Mouse (Mus musculus) heart, adult 2 months (tissue): Measurements from ENCODE around the gene Rpl3. TPM values are rescaled to one million over a fixed set of nuclear protein-coding genes. Genes with fewer than 3 reads are reported as not detected.

Experiments
- DNase-seq, 2 experiments: peaks; one replicate each; pipeline ENCODE4 v3.0.0; 2021
- H3K27ac ChIP-seq: fragments of 200-600 bp; 2 replicates; pipeline ENCODE4 v1.8.1; 2022
- H3K27me3 ChIP-seq: fragments of 200-500 bp; 2 replicates; pipeline ENCODE4 v1.6.1; 2012; ENCODE audit warnings: mild to moderate bottlenecking, low read length, inconsistent platforms, mixed read lengths; ENCODE audit not compliant: control insufficient read depth, insufficient read depth
- H3K36me3 ChIP-seq: fragments of 200-500 bp; 2 replicates; pipeline ENCODE4 v1.6.1; 2012; ENCODE audit warnings: low read length, inconsistent platforms; ENCODE audit not compliant: control insufficient read depth, insufficient read depth
- H3K4me1 ChIP-seq: fragments of 200-500 bp; 2 replicates; pipeline ENCODE4 v1.6.1; 2011; ENCODE audit warnings: low read length; ENCODE audit not compliant: control insufficient read depth, insufficient read depth
- H3K4me3 ChIP-seq: fragments of 200-600 bp; 2 replicates; pipeline ENCODE4 v1.8.1; 2022
- H3K79me2 ChIP-seq: fragments of 200-500 bp; replicated peaks from 2 replicates; pipeline ENCODE4 v1.6.1; 2012; ENCODE audit warnings: mild to moderate bottlenecking, inconsistent platforms, low read length, moderate library complexity, mixed read lengths; ENCODE audit not compliant: control insufficient read depth, insufficient read depth
- H3K9ac ChIP-seq: fragments of 200-500 bp; 2 replicates; pipeline ENCODE4 v1.6.1; 2012; ENCODE audit warnings: low read depth, mild to moderate bottlenecking, control low read depth, inconsistent platforms, low read length, mixed read lengths
- CTCF ChIP-seq: fragments of 200-600 bp; IDR thresholded peaks from 2 replicates; pipeline ENCODE4 v1.8.1; 2022; ENCODE audit warnings: antibody characterized with exemption, mild to moderate bottlenecking, moderate library complexity
- EP300 ChIP-seq: fragments of 200-500 bp; IDR thresholded peaks from 2 replicates; pipeline ENCODE4 v1.6.1; 2011; ENCODE audit warnings: low read depth, low read length, control low read depth; ENCODE audit not compliant: insufficient read depth
- POLR2A ChIP-seq: fragments of 200-500 bp; IDR thresholded peaks from 2 replicates; pipeline ENCODE4 v1.6.1; 2011; ENCODE audit warnings: mild to moderate bottlenecking, low read depth, low read length, control low read depth; ENCODE audit not compliant: insufficient read depth
- whole genome bisulfite sequencing: fragments of 180-500 bp; shearing (Covaris S2); methylation state at CpG from one replicate; pipeline ENCODE4 v1.1.7; 2018; 5-methylcytosine and 5-hydroxymethylcytosine counted together
- intact Hi-C: fragments of 180-260 bp; cut with DNase I; formaldehyde crosslinking; loops from one replicate; pipeline ENCODE4 v1.15.1; 2025
- polyA plus RNA-seq: library from polyadenylated mRNA; depleted of rRNA; stranded (reverse); fragments of >200 nt; gene quantifications from 2 replicates; pipeline ENCODE4 v1.2.3, GENCODE M21; 2012
- total RNA-seq, 2 experiments: library from RNA; stranded (reverse); gene quantifications; 2 replicates each; pipeline ENCODE4 v1.2.3; 2021

Gene Rpl3
- total and polyA plus RNA-seq, 3 experiments: 137 to 201 (median 150) TPM

DNA sequence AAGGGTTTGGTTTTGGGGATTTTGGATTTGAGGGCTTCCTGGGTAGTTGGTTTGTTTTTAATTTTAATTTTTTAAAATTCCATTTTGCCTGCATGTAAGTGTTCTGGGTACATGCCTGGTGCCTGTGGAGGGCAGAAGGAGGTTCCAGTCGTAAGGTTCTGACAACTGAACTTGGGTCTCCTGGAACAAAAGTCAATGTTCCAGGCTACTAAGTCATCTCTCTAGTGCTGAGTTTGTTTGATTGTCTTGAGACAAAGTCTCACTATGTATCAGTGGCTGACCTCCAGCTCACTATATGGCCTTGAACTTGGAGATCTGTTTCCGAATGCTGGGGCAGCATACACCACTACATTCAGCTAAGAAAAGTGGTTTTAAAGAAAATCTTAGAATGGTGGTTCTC lies 43.8 kb upstream of the Rpl3 start:
- H3K4me3 ChIP-seq: no peak overlapping the region
- H3K27ac ChIP-seq: peak overlapping the region; percentile 99
- intact Hi-C loops: no loop called here
- peaks cover 16% of the 10 kb centered on the region for H3K4me1 ChIP-seq
- no peak for DNase-seq
- 74% methylated on average over 2 of the region's 2 CpGs for WGBS
- no peak overlapping the region for H3K9ac ChIP-seq
- peaks cover 5% of the 10 kb centered on the region for H3K36me3 ChIP-seq
- peaks cover 1% of the 10 kb centered on the region; the same call in 1 of the 2 replicates for H3K79me2 ChIP-seq
- H3K27me3 ChIP-seq: no peaks in the 10 kb centered on the region
- TF ChIP-seq EP300: no peak

DNA sequence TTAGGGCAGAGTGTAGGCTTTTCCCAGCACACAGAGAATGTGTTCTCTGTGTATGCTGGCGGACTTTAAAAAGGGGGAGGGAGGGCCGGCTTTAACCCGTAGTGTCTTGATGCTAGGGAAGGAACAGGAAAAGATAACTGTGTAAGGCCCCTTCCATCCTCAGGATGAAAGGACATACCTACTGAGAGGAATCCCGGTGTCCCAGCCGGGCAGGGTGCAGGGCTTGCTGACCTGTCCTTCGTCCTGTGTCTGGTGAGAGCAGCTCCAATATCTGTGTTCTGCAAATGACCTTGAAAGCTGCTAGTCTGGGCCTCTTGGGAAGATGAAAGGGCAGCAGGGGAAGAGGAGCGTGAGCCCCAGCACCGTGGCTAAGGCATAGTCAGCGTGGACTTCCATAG lies 42.8 kb upstream of the Rpl3 start:
- TF ChIP-seq POLR2A (peak; percentile 44; the same call in 1 of the 2 replicates), EP300 (no peak)
- Histone ChIP-seq H3K4me3 (peak overlapping the region; percentile 81; the same call in 1 of the 2 replicates), H3K9ac (peak overlapping the region; percentile 95), H3K36me3 (no peaks in the 10 kb centered on the region), H3K27ac (peak overlapping the region; percentile 99), H3K27me3 (no peaks in the 10 kb centered on the region), H3K79me2 (peaks cover 1% of the 10 kb centered on the region; the same call in 1 of the 2 replicates), H3K4me1 (peaks cover 15% of the 10 kb centered on the region)
- DNase-seq: peak; percentile 46 to 47
- 19% methylated on average over 9 of the region's 9 CpGs for WGBS
- intact Hi-C loops: loop anchor here (5.0 kb wide), 1 partner anchor 93 kb away; no protein-coding TSS in a partner anchor

DNA sequence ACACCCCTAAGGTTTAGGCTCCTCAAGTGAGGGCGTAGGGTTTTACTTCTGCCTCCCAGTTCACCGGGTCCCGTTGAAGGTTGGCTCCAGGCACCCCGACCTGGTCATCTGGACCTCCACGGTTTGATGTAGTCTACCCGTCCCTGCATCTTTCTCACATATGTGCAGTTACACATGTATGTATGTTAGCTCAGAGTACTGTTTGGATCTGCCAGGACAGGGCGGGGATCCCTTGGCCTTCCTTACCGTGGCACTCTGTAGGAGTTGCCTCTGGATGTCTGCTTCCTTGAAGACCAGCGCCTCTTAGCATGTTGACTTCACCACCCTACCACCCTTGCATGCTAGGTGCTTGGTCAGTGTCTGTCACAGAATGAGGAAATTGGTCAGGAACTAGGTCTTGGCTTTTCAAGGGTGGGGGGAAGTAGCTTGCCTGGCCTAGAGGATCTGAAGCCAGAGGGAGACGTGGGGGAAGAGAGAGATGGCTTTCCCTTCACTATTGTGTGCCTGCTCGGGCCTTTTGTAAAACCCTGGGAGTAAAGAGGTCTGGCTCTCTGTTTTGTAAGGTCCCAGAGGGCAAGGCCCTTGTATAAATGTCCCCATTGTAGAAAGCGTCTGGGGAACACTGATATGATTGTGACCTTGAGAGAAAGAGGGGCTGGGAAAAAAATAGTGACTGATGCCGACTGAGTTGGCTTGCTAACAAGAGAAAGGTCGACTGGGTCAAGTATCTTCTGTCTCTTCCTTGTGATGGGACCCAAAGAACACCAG lies 42.2 kb upstream of the Rpl3 start:
- intact Hi-C loops: loop anchor here (2.0 to 5.0 kb wide), 2 partner anchors 51 to 93 kb away; no protein-coding TSS in a partner anchor
- H3K4me1 ChIP-seq: peaks cover 13% of the 10 kb centered on the region
- WGBS: 2% methylated on average over 14 of the region's 14 CpGs
- peaks cover 1% of the 10 kb centered on the region; the same call in 1 of the 2 replicates for H3K79me2 ChIP-seq
- H3K27ac ChIP-seq: peak overlapping the region; percentile 99
- H3K27me3 ChIP-seq: no peaks in the 10 kb centered on the region
- TF ChIP-seq EP300 (peak; percentile 5; the same call in 1 of the 2 replicates), CTCF (no peak), POLR2A (peak; percentile 1; the same call in 1 of the 2 replicates)
- peak overlapping the region; percentile 95 for H3K9ac ChIP-seq
- DNase-seq: peak in 1 of 2 experiments; percentile 55
- peak overlapping the region; percentile 81 for H3K4me3 ChIP-seq
- H3K36me3 ChIP-seq: no peaks in the 10 kb centered on the region

DNA sequence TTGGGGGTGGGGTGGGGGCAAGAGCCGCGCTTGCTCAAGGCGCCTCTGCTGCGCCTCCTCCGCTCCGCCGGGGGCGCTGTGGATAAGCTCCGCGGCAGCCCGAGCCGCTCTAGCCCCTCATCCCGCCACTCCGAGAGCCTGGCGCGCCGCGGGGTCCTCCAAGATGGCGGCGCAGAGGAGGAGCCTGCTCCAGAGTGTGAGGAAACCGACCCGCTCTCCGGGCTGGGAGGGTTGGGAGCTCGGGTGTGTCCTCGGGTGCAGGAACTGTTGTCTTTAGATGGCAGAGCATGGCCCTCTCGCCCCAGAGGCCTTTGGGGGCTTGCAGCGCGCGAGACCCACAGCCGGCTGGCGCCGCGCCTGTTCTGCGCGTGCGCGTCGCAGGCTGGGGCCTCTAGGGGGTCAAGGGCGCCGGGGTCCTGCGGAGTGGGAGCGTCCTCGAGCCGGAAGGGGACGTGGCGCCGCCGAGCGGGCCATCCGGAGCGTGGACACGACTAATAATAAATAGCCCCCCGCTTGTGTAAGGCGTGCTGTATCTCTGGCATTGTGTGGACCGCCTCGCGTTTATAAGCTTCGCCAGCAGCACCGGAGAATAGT lies 41.4 kb upstream of the Rpl3 start, which contains the start of gene Tab1:
Gene Tab1, plus strand, starts transcription at position 135 of the 594 bp plus-strand sequence.
- H3K36me3 ChIP-seq: no peaks in the 10 kb centered on the region
- peak within 1 kb of the TSS; percentile 81 for H3K4me3 ChIP-seq
- TF ChIP-seq EP300: peak; percentile 32; the same call in 1 of the 2 replicates
- peak; percentile 79 for TF ChIP-seq POLR2A
- peak; percentile 90 for TF ChIP-seq CTCF
- WGBS: 0% methylated on average over 58 of the region's 59 CpGs
- H3K4me1 ChIP-seq: peaks cover 9% of the 10 kb centered on the region
- H3K79me2 ChIP-seq: peaks cover 1% of the 10 kb centered on the region; the same call in 1 of the 2 replicates
- intact Hi-C loops: loop anchor here (2.0 to 5.0 kb wide), 2 partner anchors 50 to 94 kb away; no protein-coding TSS in a partner anchor
- H3K27me3 ChIP-seq: no peaks in the 10 kb centered on the region
- peak; percentile 94 to 95 for DNase-seq
- peak within 1 kb of the TSS; percentile 99 for H3K27ac ChIP-seq
- peak within 1 kb of the TSS; percentile 95 for H3K9ac ChIP-seq

DNA sequence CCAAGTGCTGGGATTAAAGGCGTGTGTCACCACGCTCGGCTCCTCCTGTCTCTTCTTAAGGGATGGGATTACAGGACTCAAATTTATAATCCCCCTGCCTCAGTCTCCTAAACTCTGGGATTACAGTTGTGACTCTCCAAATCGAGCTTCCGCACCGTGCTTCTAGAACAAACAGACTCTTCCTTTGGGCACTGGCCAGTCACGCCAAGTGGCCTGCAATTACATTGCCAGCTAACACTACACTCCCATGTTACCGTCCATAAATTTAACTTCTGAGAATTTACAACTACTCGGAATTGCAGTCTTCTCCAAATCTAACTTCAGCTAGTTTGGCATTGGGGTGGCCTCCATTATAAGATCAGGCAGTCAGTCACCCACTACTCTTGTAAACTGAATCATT lies 40.8 kb upstream of the Rpl3 start:
- H3K4me3 ChIP-seq: peak overlapping the region; percentile 81; the same call in 1 of the 2 replicates
- no peaks in the 10 kb centered on the region for H3K36me3 ChIP-seq
- H3K9ac ChIP-seq: no peak overlapping the region
- H3K27me3 ChIP-seq: no peaks in the 10 kb centered on the region
- WGBS: 71% methylated on average over 9 of the region's 9 CpGs
- peak overlapping the region; percentile 99 for H3K27ac ChIP-seq
- peaks cover under 1% of the 10 kb centered on the region; the same call in 1 of the 2 replicates for H3K79me2 ChIP-seq
- intact Hi-C loops: loop anchor here (2.0 to 5.0 kb wide), 2 partner anchors 50 to 95 kb away; no protein-coding TSS in a partner anchor
- TF ChIP-seq POLR2A (no peak), CTCF (no peak), EP300 (no peak)
- no peak for DNase-seq
- peaks cover 9% of the 10 kb centered on the region for H3K4me1 ChIP-seq
